Mouse (Mus musculus) hindbrain, postnatal 0 days (tissue): ENCODE results near the gene Dpp6. TPM values are rescaled to one million over a fixed set of nuclear protein-coding genes. Genes with fewer than 3 reads are reported as not detected.

Experiments used
- ATAC-seq: fragments of 200-750 bp; cut with Nextera tagmentation; 2 replicates; pipeline ENCODE4 v1.8.0; 2017; ENCODE audit warnings: mild to moderate bottlenecking, moderate TSS enrichment, moderate library complexity
- DNase-seq: peaks from one replicate; pipeline ENCODE4 v3.0.0-alpha.2; 2015; ENCODE audit warnings: low spot score
- H3K27ac ChIP-seq: fragments of 300-500 bp; sonication (generic); 2 replicates; pipeline ENCODE4 v1.5.1; 2014; ENCODE audit warnings: mild to moderate bottlenecking
- H3K27me3 ChIP-seq: fragments of 300-500 bp; sonication (generic); 2 replicates; pipeline ENCODE4 v1.6.1; 2014; ENCODE audit warnings: low read length, mixed read lengths; ENCODE audit not compliant: insufficient read depth
- H3K36me3 ChIP-seq: fragments of 300-500 bp; sonication (generic); 2 replicates; pipeline ENCODE4 v1.6.1; 2014; ENCODE audit warnings: low read length, mixed read lengths; ENCODE audit not compliant: insufficient read depth
- H3K4me1 ChIP-seq: fragments of 300-500 bp; sonication (generic); 2 replicates; pipeline ENCODE4 v1.6.1; 2014; ENCODE audit warnings: antibody characterized with exemption, low read length, mixed read lengths; ENCODE audit not compliant: insufficient read depth
- H3K4me2 ChIP-seq: fragments of 300-500 bp; sonication (generic); 2 replicates; pipeline ENCODE4 v1.6.1; 2014; ENCODE audit warnings: low read depth, mild to moderate bottlenecking, low read length, moderate library complexity, mixed read lengths
- H3K4me3 ChIP-seq: fragments of 300-500 bp; sonication (generic); 2 replicates; pipeline ENCODE4 v1.5.1; 2014; ENCODE audit warnings: low read length
- H3K9ac ChIP-seq: fragments of 300-500 bp; sonication (generic); replicated peaks from 2 replicates; pipeline ENCODE4 v1.6.1; 2014; ENCODE audit warnings: mild to moderate bottlenecking, low read length, moderate library complexity, mixed read lengths
- H3K9me3 ChIP-seq: fragments of 300-500 bp; sonication (generic); 2 replicates; pipeline ENCODE4 v1.6.1; 2016; ENCODE audit warnings: low read length, mixed read lengths
- CTCF ChIP-seq: IDR thresholded peaks from 2 replicates; pipeline ENCODE4 v1.5.1; 2016; ENCODE audit warnings: antibody characterized with exemption, control low read depth, low read depth
- WGBS: fragments of 180-500 bp; shearing (Covaris S2); extraction: QIAGEN DNeasy Blood & Tissue Kit; methylation state at CpG from one replicate; pipeline ENCODE4 v1.1.7; 2014; 5-methylcytosine and 5-hydroxymethylcytosine counted together
- polyA plus RNA-seq: library from polyadenylated mRNA; unstranded; fragments of >200 nt; fragmentation: Nextera tagmentation; extraction: Ambion mirVana; gene quantifications from 2 replicates; pipeline ENCODE4 v1.2.1, GENCODE M21; 2015
- total RNA-seq: library from RNA; depleted of rRNA; stranded (reverse); fragments of >200 nt; gene quantifications from 2 replicates; pipeline ENCODE4 v1.2.3, GENCODE M21; 2014

Dpp6 gene
- total and polyA plus RNA-seq, 2 experiments from 2014 or later: 81.1 to 154 TPM

- Histone ChIP-seq H3K4me2 (no peak overlapping the region), H3K4me1 (no peaks in the 10 kb centered on the region), H3K9ac (no peak overlapping the region), H3K9me3 (no peaks in the 10 kb centered on the region), H3K36me3 (no peaks in the 10 kb centered on the region), H3K27me3 (no peaks in the 10 kb centered on the region), H3K4me3 (no peak overlapping the region), H3K27ac (no peak overlapping the region)
- 65% methylated on average over 4 of the region's 4 CpGs for WGBS
- TF ChIP-seq CTCF: peak; percentile 81
- DNase-seq (peak; percentile 80), ATAC-seq (0 out of 2 replicates have a peak, but pooled peaks have one; percentile 38)
These were observed 599.6 kb downstream of the Dpp6 start for GRCm38 (mm10) chr5:27416571-27416970.

GRCm38 (mm10) chr5:27417398-27417797 is 600.4 kb downstream of the Dpp6 start:
- no peaks in the 10 kb centered on the region for H3K9me3 ChIP-seq
- WGBS: 67% methylated on average over 7 of the region's 7 CpGs
- no peaks in the 10 kb centered on the region for H3K36me3 ChIP-seq
- no peak for ATAC-seq
- no peaks in the 10 kb centered on the region for H3K4me1 ChIP-seq
- no peak overlapping the region for H3K27ac ChIP-seq
- no peaks in the 10 kb centered on the region for H3K27me3 ChIP-seq
- DNase-seq: peak; percentile 9
- H3K4me2 ChIP-seq: no peak overlapping the region
- no peak overlapping the region for H3K9ac ChIP-seq
- H3K4me3 ChIP-seq: no peak overlapping the region
- no peak for TF ChIP-seq CTCF

- Histone ChIP-seq H3K4me1 (no peaks in the 10 kb centered on the region; the same call in 1 of the 2 replicates), H3K9me3 (no peaks in the 10 kb centered on the region), H3K27me3 (no peaks in the 10 kb centered on the region), H3K9ac (no peak overlapping the region), H3K27ac (no peak overlapping the region), H3K36me3 (no peaks in the 10 kb centered on the region), H3K4me2 (no peak overlapping the region), H3K4me3 (no peak overlapping the region)
- 67% methylated on average over 1 of the region's 1 CpGs for WGBS
- DNase-seq (no peak), ATAC-seq (no peak)
- TF ChIP-seq CTCF: no peak
These were observed 601.9 kb downstream of the Dpp6 start for GRCm38 (mm10) chr5:27418856-27419255.

GRCm38 (mm10) chr5:27421090-27421635 is 604.2 kb downstream of the Dpp6 start:
- ATAC-seq (no peak), DNase-seq (no peak)
- Histone ChIP-seq H3K4me3 (no peak overlapping the region), H3K27me3 (no peaks in the 10 kb centered on the region), H3K27ac (no peak overlapping the region), H3K36me3 (no peaks in the 10 kb centered on the region), H3K4me1 (peaks cover 2% of the 10 kb centered on the region; the same call in 1 of the 2 replicates), H3K4me2 (no peak overlapping the region), H3K9me3 (no peaks in the 10 kb centered on the region), H3K9ac (no peak overlapping the region)
- WGBS: 62% methylated on average over 4 of the region's 4 CpGs
- no peak for TF ChIP-seq CTCF

GRCm38 (mm10) chr5:27423766-27424165 is 606.8 kb downstream of the Dpp6 start:
- H3K27me3 ChIP-seq: no peaks in the 10 kb centered on the region
- no peak overlapping the region for H3K4me3 ChIP-seq
- H3K36me3 ChIP-seq: no peaks in the 10 kb centered on the region
- no peaks in the 10 kb centered on the region for H3K9me3 ChIP-seq
- ATAC-seq (no peak), DNase-seq (no peak)
- H3K27ac ChIP-seq: peak overlapping the region; percentile 54; the same call in 1 of the 2 replicates
- no peak for TF ChIP-seq CTCF
- no peak overlapping the region for H3K4me2 ChIP-seq
- no peak overlapping the region for H3K9ac ChIP-seq
- peaks cover 2% of the 10 kb centered on the region; the same call in 1 of the 2 replicates for H3K4me1 ChIP-seq
- 40% methylated on average over 3 of the region's 3 CpGs for WGBS

- H3K4me3 ChIP-seq: no peak overlapping the region
- H3K9ac ChIP-seq: no peak overlapping the region
- H3K4me2 ChIP-seq: no peak overlapping the region
- 56% methylated on average over 3 of the region's 3 CpGs for WGBS
- DNase-seq: peak; percentile 54
- H3K36me3 ChIP-seq: no peaks in the 10 kb centered on the region
- H3K9me3 ChIP-seq: no peaks in the 10 kb centered on the region
- peak overlapping the region; percentile 54 for H3K27ac ChIP-seq
- peak; percentile 80 for ATAC-seq
- H3K4me1 ChIP-seq: peaks cover 2% of the 10 kb centered on the region; the same call in 1 of the 2 replicates
- no peak for TF ChIP-seq CTCF
- no peaks in the 10 kb centered on the region for H3K27me3 ChIP-seq
These were observed 607.6 kb downstream of the Dpp6 start for GRCm38 (mm10) chr5:27424484-27425080.

GRCm38 (mm10) chr5:27426200-27426599 is 609.2 kb downstream of the Dpp6 start:
- 61% methylated on average over 1 of the region's 1 CpGs for WGBS
- no peak for ATAC-seq
- no peak overlapping the region for H3K9ac ChIP-seq
- H3K4me1 ChIP-seq: peaks cover 2% of the 10 kb centered on the region; the same call in 1 of the 2 replicates
- H3K36me3 ChIP-seq: no peaks in the 10 kb centered on the region
- DNase-seq: no peak
- no peak overlapping the region for H3K4me3 ChIP-seq
- H3K9me3 ChIP-seq: no peaks in the 10 kb centered on the region
- H3K4me2 ChIP-seq: no peak overlapping the region
- H3K27me3 ChIP-seq: no peaks in the 10 kb centered on the region
- TF ChIP-seq CTCF: no peak
- no peak overlapping the region for H3K27ac ChIP-seq
